Mouse (Mus musculus) thymus, adult 2 months (tissue): ENCODE measurements around the gene Tectb. TPM values are rescaled to one million over a fixed set of nuclear protein-coding genes. Genes with fewer than 3 reads are reported as not detected.

Experiments
- DNase-seq: peaks from one replicate; pipeline ENCODE4 v3.0.0; 2021
- H3K27ac ChIP-seq: fragments of 200-500 bp; 2 replicates; pipeline ENCODE4 v1.5.1; 2012; ENCODE audit warnings: low read length, control low read depth; ENCODE audit not compliant: control insufficient read depth, insufficient read depth
- H3K27me3 ChIP-seq: fragments of 200-500 bp; 2 replicates; pipeline ENCODE4 v1.6.1; 2012; ENCODE audit warnings: mild to moderate bottlenecking, low read length, moderate library complexity, mixed read lengths; ENCODE audit not compliant: control insufficient read depth, insufficient read depth
- H3K36me3 ChIP-seq: fragments of 200-500 bp; 2 replicates; pipeline ENCODE4 v1.6.1; 2012; ENCODE audit warnings: mild to moderate bottlenecking, low read length, moderate library complexity; ENCODE audit not compliant: control insufficient read depth, insufficient read depth
- H3K4me1 ChIP-seq: fragments of 200-500 bp; replicated peaks from 2 replicates; pipeline ENCODE4 v1.6.1; 2012; ENCODE audit warnings: low read length; ENCODE audit not compliant: control insufficient read depth, insufficient read depth
- H3K4me3 ChIP-seq: fragments of 200-500 bp; 2 replicates; pipeline ENCODE4 v1.5.1; 2012; ENCODE audit warnings: mild to moderate bottlenecking, low read length, control low read depth, moderate library complexity; ENCODE audit not compliant: control insufficient read depth, insufficient read depth
- CTCF ChIP-seq: fragments of 200-500 bp; IDR thresholded peaks from 2 replicates; pipeline ENCODE4 v1.5.1; 2012; ENCODE audit warnings: mild to moderate bottlenecking, control low read depth, low read length, moderate library complexity, borderline replicate concordance; ENCODE audit not compliant: control insufficient read depth, poor library complexity, insufficient read depth; ENCODE audit errors: extremely low read depth
- POLR2A ChIP-seq: fragments of 200-500 bp; IDR thresholded peaks from 2 replicates; pipeline ENCODE4 v1.6.1; 2012; ENCODE audit warnings: mild to moderate bottlenecking, low read length, control low read depth, moderate library complexity; ENCODE audit not compliant: control insufficient read depth, poor library complexity, insufficient read depth; ENCODE audit errors: extremely low read depth
- WGBS: fragments of 180-500 bp; shearing (Covaris S2); methylation state at CpG from one replicate; pipeline ENCODE4 v1.1.7; 2018; 5-methylcytosine and 5-hydroxymethylcytosine counted together
- polyA plus RNA-seq: library from polyadenylated mRNA; depleted of rRNA; stranded (reverse); fragments of >200 nt; gene quantifications from 2 replicates; pipeline ENCODE4 v1.2.3, GENCODE M21; 2012

Tectb gene
- polyA plus RNA-seq, 1 experiment, result 0.12 TPM

DNA sequence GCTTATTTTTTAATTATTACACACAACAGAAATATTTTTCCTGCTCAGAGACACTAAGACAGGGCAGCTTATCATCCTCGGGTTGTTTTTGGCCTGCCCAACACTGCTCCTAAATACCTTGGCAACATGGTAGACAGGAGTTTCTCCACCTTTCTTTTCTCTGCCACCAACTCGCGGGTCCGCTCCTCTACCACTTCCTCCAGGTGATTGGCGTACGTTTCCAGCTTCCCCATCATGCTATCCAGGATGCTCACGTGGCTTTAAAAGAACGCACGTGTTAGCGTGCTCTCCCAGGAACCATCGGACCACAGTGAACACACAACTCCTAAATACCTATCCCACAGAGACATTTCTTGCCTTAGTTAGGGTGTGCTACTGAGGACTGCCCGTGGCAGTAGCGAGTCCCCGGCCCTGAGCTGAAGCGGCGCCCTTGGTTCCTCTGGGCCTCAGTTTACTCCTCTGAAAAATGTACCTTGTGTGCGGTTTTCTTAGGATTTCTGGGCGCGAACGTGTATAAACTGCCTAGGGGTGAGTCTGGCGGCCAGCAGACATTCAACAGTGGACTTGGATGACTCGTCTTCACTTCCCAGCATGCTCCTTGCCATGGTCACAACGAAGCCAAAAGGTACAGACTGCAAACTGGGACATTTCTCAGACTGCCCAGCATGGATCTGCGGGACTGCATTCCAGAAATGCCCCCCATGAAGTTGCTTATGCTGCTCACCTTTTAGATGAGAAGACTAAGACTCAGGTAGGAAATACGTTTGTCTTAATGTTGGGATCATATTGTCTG lies 27.4 kb downstream of the Tectb start:
- TF ChIP-seq POLR2A (no peak), CTCF (no peak)
- 49% methylated on average over 25 of the region's 25 CpGs for WGBS
- DNase-seq, result no peak
- no peaks in the 10 kb centered on the region for H3K27me3 ChIP-seq
- H3K4me1 ChIP-seq, result no peaks in the 10 kb centered on the region
- H3K27ac ChIP-seq, result no peak overlapping the region
- no peaks in the 10 kb centered on the region for H3K36me3 ChIP-seq
- no peak overlapping the region for H3K4me3 ChIP-seq

DNA sequence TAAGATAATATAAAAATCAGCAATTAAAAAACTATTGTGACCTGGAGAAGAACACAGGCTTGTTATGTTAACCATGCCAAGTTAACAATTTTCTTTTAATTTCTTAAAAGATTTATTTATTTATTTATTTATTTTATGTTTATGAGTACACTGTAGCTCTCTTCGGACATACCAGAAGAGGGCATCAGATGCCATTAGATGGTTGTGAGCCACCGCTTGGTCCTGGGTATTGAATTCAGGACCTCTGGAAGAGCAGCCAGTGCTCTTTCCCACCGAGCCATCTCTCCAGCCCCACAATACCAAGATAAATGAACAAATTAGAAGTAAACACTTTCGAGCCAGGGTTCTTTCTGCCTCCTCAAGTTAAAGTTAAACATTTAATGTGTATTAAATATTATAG lies 28.1 kb downstream of the Tectb start:
- no peaks in the 10 kb centered on the region for H3K36me3 ChIP-seq
- no peaks in the 10 kb centered on the region for H3K4me1 ChIP-seq
- no peak for TF ChIP-seq POLR2A
- no peak for TF ChIP-seq CTCF
- no peaks in the 10 kb centered on the region for H3K27me3 ChIP-seq
- no peak for DNase-seq
- WGBS, result 80% methylated on average over 4 of the region's 4 CpGs
- H3K4me3 ChIP-seq, result no peak overlapping the region
- no peak overlapping the region for H3K27ac ChIP-seq

- TF ChIP-seq POLR2A (no peak), CTCF (no peak)
- H3K4me1 ChIP-seq, result no peaks in the 10 kb centered on the region
Measured at GRCm38 (mm10) chr19:55209084-55209483, 28.6 kb downstream of the Tectb start.

DNA sequence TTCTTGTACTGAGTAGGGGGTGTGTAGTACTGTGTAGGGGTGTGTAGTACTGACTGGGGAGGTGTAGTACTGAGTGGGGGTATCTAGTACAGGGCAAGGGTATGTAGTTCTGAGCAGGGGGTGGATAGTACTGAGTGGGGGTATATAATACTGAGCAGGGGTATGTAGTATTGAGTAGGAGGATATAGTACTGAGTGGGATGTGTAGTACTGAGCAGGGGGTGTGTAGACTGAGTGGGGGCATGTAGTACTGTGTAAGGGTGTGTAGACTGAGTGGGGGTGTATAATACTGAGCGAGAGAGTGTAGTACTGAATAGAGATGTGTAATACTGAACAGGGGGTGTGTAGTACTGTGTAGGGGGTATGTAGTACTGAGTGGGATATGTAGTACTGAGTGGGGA lies 31.2 kb downstream of the Tectb start:
- Histone ChIP-seq H3K4me3 (no peak overlapping the region), H3K4me1 (no peaks in the 10 kb centered on the region), H3K36me3 (no peaks in the 10 kb centered on the region), H3K27me3 (no peaks in the 10 kb centered on the region), H3K27ac (no peak overlapping the region)
- 94% methylated on average over 1 of the region's 1 CpGs for WGBS
- TF ChIP-seq POLR2A, result no peak
- TF ChIP-seq CTCF, result no peak
- DNase-seq, result no peak

More at GRCm38 (mm10) chr19:55209084-55209483, 28.6 kb downstream of the Tectb start:
- Histone ChIP-seq H3K36me3 (no peaks in the 10 kb centered on the region), H3K27ac (no peak overlapping the region), H3K27me3 (no peaks in the 10 kb centered on the region), H3K4me3 (no peak overlapping the region)
- 89% methylated on average over 3 of the region's 3 CpGs for WGBS
- DNase-seq, result no peak

DNA sequence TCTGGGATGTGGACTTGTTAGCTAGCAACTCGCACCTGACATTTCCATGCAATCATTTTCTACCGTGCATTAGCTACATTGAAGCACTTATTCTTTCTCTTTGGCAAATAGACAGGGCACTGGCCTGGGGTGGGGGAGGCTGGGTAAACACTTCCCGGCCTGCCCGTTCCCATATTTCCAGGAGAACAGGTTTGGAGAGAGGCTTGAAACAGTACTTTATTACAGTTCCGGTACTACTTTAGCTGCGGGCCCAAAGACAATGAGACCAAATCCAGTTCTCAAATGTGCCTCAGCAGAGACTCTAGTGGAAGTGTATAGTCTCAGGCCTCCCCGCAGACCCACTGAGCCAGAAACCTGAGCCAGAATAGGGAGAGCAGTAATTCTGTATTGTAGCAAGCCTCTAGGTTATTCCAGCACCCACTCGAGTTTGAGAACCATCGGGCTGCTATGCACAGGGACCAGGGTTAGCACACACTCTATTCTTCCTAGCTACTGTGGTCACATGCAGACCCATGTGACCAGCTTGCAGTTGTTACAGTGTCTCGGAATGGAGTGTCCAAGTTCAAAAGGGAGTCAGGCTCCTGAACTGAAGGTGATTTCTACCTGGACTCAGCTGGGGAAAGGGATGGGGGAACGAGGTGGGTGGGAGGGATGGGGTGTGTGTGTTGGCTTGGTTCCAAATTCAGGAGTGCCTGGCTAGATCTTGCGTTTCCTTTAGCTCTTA lies 33.2 kb downstream of the Tectb start:
- H3K27ac ChIP-seq, result no peak overlapping the region
- H3K4me3 ChIP-seq, result no peak overlapping the region
- TF ChIP-seq CTCF (no peak), POLR2A (no peak)
- 87% methylated on average over 12 of the region's 12 CpGs for WGBS
- H3K27me3 ChIP-seq, result no peaks in the 10 kb centered on the region
- H3K4me1 ChIP-seq, result 0 out of 2 replicates have a peak, but pooled peaks cover 4% of the 10 kb centered on the region
- no peaks in the 10 kb centered on the region for H3K36me3 ChIP-seq
- no peak for DNase-seq

GRCm38 (mm10) chr19:55216876-55217275 lies 36.3 kb downstream of the Tectb start:
- H3K4me1 ChIP-seq, result peaks cover 4% of the 10 kb centered on the region; the same call in 1 of the 2 replicates
- 91% methylated on average over 4 of the region's 4 CpGs for WGBS
- no peak for TF ChIP-seq POLR2A
- no peak for TF ChIP-seq CTCF
- H3K27ac ChIP-seq, result no peak overlapping the region
- no peaks in the 10 kb centered on the region for H3K27me3 ChIP-seq
- no peak for DNase-seq
- H3K36me3 ChIP-seq, result no peaks in the 10 kb centered on the region
- H3K4me3 ChIP-seq, result no peak overlapping the region
